Mouse (Mus musculus) forebrain, embryonic 11.5 days (tissue): ENCODE data around the gene Itpr2. TPM values are rescaled to one million over a fixed set of nuclear protein-coding genes. Genes with fewer than 3 reads are reported as not detected.

ENCODE experiments used
- ATAC-seq: fragments of 200-750 bp; cut with Nextera tagmentation; replicated peaks from 2 replicates; pipeline ENCODE4 v1.8.0; 2017; ENCODE audit warnings: moderate TSS enrichment; ENCODE audit not compliant: low FRiP score
- DNase-seq: peaks from one replicate; pipeline ENCODE4 v3.0.0-alpha.2; 2017; ENCODE audit warnings: low spot score
- H3K27ac ChIP-seq: fragments of 300-500 bp; sonication (generic); 2 replicates; pipeline ENCODE4 v1.5.1; 2014; ENCODE audit warnings: low read depth, low read length
- H3K27me3 ChIP-seq: fragments of 300-500 bp; sonication (generic); 2 replicates; pipeline ENCODE4 v1.6.1; 2014; ENCODE audit warnings: mild to moderate bottlenecking, low read length, mixed read lengths; ENCODE audit not compliant: control insufficient read depth, insufficient read depth
- H3K36me3 ChIP-seq: fragments of 300-500 bp; sonication (generic); 2 replicates; pipeline ENCODE4 v1.6.1; 2014; ENCODE audit warnings: mild to moderate bottlenecking, low read length, moderate library complexity, mixed read lengths; ENCODE audit not compliant: control insufficient read depth, insufficient read depth
- H3K4me1 ChIP-seq: fragments of 300-500 bp; sonication (generic); replicated peaks from 2 replicates; pipeline ENCODE4 v1.6.1; 2014; ENCODE audit warnings: low read length, mixed read lengths; ENCODE audit not compliant: control insufficient read depth, insufficient read depth
- H3K4me2 ChIP-seq: fragments of 300-500 bp; sonication (generic); 2 replicates; pipeline ENCODE4 v1.6.1; 2014; ENCODE audit warnings: low read depth, mild to moderate bottlenecking, low read length, moderate library complexity, mixed read lengths; ENCODE audit not compliant: severe bottlenecking
- H3K4me3 ChIP-seq: fragments of 300-500 bp; sonication (generic); 2 replicates; pipeline ENCODE4 v1.5.1; 2014; ENCODE audit warnings: low read depth, low read length
- H3K9ac ChIP-seq: fragments of 300-500 bp; sonication (generic); 2 replicates; pipeline ENCODE4 v1.6.1; 2014; ENCODE audit warnings: low read length
- H3K9me3 ChIP-seq: fragments of 300-500 bp; sonication (generic); 2 replicates; pipeline ENCODE4 v1.6.1; 2016; ENCODE audit warnings: low read length, mixed read lengths; ENCODE audit not compliant: control insufficient read depth
- WGBS: fragments of 180-500 bp; shearing (Covaris S2); extraction: QIAGEN DNeasy Blood & Tissue Kit; methylation state at CpG from one replicate; pipeline ENCODE4 v1.1.7; 2014; 5-methylcytosine and 5-hydroxymethylcytosine counted together
- polyA plus RNA-seq: library from polyadenylated mRNA; unstranded; fragments of >200 nt; fragmentation: Nextera tagmentation; extraction: Ambion mirVana; gene quantifications from 2 replicates; pipeline ENCODE4 v1.2.1, GENCODE M21; 2014

The Itpr2 gene
- polyA plus RNA-seq, 1 experiment from 2014 or later = 5.3 TPM

DNA sequence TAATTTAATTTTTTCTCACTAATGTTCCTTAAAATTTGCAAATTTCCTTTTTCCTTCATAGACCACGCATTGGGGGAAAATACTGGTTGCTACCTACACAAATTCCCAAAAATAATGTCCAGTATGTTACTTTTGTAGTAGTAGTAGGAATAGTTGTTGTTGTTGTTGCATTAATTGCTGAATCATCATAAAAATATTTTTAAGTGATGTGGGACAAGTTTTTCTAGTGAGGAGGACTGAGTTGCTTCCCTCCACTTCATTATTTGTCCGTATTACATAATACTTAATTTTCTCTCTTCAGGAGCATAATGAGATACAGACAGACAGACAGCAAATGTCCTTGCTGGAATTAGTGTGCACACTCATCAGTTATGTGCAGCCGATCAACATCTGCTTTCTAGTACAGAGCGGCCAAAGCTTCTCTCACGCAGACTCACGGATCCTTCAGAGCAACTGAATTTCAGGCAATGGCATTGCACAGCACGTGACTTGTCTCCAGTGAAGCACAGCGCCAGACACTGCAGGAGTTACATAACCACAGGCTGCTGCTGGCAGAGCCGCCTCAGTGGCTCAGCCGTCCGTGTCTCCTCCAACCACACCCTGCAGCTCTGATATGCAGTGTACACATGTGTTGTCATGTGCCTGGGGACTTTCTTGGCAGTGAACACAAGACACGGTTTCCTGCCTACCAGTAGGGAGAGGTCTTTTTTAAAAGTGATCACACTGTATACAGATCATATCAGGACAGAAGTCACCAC, 231.1 kb downstream of the Itpr2 start:
- Histone ChIP-seq H3K36me3 (no peaks in the 10 kb centered on the region), H3K4me2 (no peak overlapping the region), H3K9ac (no peak overlapping the region), H3K9me3 (no peaks in the 10 kb centered on the region), H3K4me3 (no peak overlapping the region), H3K27me3 (no peaks in the 10 kb centered on the region), H3K4me1 (no peaks in the 10 kb centered on the region), H3K27ac (no peak overlapping the region)
- 81% methylated on average over 12 of the region's 12 CpGs for WGBS
- ATAC-seq (no peak), DNase-seq (no peak)

DNA sequence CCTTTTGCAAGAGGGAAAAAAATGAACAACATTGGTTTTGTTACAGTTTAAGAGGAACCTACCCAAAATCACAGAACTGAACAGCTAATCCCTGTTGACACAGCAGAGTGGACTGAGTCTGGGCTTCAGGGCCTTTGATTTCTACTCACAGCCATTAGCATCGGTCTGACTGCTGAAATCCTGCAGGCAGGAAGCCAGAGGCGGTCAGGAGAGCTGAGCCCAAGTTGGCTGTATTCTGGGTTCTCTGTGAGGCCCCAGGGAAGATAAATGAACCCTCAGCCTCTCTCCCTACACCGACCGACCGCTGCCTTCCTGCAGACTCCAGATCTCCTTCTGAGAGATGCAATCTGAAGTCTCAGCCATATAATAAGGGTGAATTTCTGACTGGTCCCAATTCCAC, 231.9 kb downstream of the Itpr2 start:
- Histone ChIP-seq H3K36me3 (no peaks in the 10 kb centered on the region), H3K4me3 (no peak overlapping the region), H3K4me1 (no peaks in the 10 kb centered on the region), H3K27me3 (no peaks in the 10 kb centered on the region), H3K9me3 (no peaks in the 10 kb centered on the region), H3K9ac (no peak overlapping the region), H3K4me2 (no peak overlapping the region), H3K27ac (no peak overlapping the region)
- DNase-seq (no peak), ATAC-seq (no peak)
- 52% methylated on average over 5 of the region's 5 CpGs for WGBS

DNA sequence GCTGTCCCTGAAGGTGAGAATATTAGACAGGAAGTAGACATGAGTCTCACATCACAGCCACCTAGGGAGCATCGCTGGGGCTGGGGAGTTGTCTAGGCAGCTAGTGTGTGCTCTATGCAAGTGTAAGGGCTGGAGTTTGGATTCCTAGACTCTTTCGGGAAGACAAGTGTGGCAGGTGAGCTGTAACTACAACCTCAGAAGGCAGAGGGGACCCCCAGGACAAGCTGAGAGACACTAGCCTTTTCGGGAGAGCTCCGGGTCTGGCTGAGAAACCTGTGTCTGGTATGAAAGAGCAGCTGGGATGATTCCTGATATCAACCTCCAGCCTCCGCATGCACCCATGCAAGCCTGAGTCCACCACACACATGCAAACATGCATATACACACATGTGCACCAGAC, 232.7 kb downstream of the Itpr2 start:
- Histone ChIP-seq H3K4me3 (no peak overlapping the region), H3K27ac (no peak overlapping the region), H3K9me3 (no peaks in the 10 kb centered on the region), H3K4me2 (no peak overlapping the region), H3K27me3 (no peaks in the 10 kb centered on the region), H3K36me3 (no peaks in the 10 kb centered on the region), H3K4me1 (no peaks in the 10 kb centered on the region), H3K9ac (no peak overlapping the region)
- WGBS = 93% methylated on average over 5 of the region's 5 CpGs
- DNase-seq (no peak), ATAC-seq (no peak)

DNA sequence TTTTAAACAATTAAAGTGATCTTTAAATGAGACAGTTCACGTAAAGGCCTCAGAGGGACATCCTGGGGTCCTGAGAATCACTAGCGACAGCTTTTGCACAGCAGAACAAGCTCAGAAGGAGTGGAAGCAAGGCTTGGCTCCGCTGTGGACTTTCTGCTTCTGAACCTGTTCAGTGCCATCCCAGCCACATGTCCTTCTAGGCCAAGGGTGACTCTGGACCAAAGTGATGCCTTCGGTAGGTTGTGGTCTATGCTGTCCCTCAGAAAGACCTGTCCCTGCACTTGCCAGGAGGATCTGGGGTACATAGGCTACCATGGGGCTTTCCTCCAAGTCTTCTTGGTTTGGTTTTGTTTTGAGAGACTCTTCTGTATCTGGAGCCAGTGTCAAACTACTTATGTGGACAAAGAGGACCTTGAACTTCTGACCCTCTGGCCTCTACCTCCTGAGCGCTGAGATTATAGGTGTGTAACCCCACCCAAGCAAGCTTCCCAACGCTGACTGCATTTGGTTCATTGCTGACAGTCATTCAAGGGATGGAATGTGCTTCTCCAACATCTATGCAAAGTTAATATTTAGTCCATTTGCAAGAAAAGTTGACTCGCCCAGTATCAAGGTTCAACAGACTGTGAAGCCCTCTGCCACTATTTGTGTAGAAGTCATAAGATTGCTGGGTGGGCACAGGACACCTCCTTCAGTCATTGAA, 241.2 kb downstream of the Itpr2 start:
- H3K4me1 ChIP-seq = no peaks in the 10 kb centered on the region
- ATAC-seq (no peak), DNase-seq (no peak)
- H3K27me3 ChIP-seq = no peaks in the 10 kb centered on the region
- no peak overlapping the region for H3K4me3 ChIP-seq
- H3K4me2 ChIP-seq = no peak overlapping the region
- H3K9ac ChIP-seq = no peak overlapping the region
- no peaks in the 10 kb centered on the region; the same call in 1 of the 2 replicates for H3K9me3 ChIP-seq
- H3K36me3 ChIP-seq = no peaks in the 10 kb centered on the region
- 92% methylated on average over 7 of the region's 7 CpGs for WGBS
- no peak overlapping the region for H3K27ac ChIP-seq

DNA sequence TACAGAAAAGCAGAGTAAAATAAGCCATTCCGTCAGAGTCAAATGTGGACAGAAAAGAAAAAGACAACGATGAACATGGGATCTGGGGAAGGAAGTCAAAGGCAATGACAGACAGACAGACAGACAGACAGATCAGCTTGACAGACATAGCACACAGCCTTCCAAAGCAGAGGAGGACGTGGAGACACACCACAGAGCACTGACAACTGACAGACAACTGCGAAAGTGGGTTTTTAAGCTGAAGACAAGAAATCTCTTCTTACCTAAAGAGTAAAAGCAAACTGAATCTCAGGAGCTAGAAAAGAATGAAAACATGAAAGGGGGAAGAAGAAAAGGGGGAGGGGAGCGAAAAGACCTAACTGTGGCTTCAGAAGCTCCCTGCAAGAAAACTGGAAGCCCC, 243.3 kb downstream of the Itpr2 start:
- no peaks in the 10 kb centered on the region for H3K36me3 ChIP-seq
- DNase-seq (no peak), ATAC-seq (no peak)
- 89% methylated on average over 5 of the region's 5 CpGs for WGBS
- H3K9ac ChIP-seq = no peak overlapping the region
- no peaks in the 10 kb centered on the region for H3K4me1 ChIP-seq
- no peak overlapping the region for H3K4me3 ChIP-seq
- H3K4me2 ChIP-seq = no peak overlapping the region
- H3K27ac ChIP-seq = no peak overlapping the region
- no peaks in the 10 kb centered on the region for H3K27me3 ChIP-seq
- H3K9me3 ChIP-seq = no peaks in the 10 kb centered on the region; the same call in 1 of the 2 replicates

DNA sequence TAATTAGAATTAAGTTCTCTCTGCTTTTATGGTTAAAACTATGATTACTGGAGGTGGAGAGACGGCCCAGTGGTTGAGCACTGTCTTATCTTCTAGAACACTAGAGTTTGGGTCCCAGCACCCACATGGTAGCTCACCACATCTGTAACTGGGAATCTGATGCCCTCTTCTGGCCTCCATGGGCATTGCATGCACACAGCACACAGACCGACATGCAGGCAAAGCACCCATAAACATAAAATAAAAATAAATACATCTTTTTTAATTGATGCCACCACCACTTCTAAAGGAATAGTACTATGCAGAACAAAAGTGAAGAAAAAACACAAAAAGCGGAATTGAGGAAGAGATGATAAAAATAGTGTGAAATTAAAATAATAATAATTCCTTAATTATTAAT, 243.8 kb downstream of the Itpr2 start:
- no peak overlapping the region for H3K4me2 ChIP-seq
- H3K9me3 ChIP-seq = no peaks in the 10 kb centered on the region; the same call in 1 of the 2 replicates
- WGBS = 94% methylated on average over 3 of the region's 3 CpGs
- DNase-seq = no peak
- H3K27ac ChIP-seq = no peak overlapping the region
- no peak for ATAC-seq
- H3K36me3 ChIP-seq = no peaks in the 10 kb centered on the region
- H3K27me3 ChIP-seq = no peaks in the 10 kb centered on the region
- H3K4me1 ChIP-seq = no peaks in the 10 kb centered on the region
- no peak overlapping the region for H3K4me3 ChIP-seq
- no peak overlapping the region for H3K9ac ChIP-seq

DNA sequence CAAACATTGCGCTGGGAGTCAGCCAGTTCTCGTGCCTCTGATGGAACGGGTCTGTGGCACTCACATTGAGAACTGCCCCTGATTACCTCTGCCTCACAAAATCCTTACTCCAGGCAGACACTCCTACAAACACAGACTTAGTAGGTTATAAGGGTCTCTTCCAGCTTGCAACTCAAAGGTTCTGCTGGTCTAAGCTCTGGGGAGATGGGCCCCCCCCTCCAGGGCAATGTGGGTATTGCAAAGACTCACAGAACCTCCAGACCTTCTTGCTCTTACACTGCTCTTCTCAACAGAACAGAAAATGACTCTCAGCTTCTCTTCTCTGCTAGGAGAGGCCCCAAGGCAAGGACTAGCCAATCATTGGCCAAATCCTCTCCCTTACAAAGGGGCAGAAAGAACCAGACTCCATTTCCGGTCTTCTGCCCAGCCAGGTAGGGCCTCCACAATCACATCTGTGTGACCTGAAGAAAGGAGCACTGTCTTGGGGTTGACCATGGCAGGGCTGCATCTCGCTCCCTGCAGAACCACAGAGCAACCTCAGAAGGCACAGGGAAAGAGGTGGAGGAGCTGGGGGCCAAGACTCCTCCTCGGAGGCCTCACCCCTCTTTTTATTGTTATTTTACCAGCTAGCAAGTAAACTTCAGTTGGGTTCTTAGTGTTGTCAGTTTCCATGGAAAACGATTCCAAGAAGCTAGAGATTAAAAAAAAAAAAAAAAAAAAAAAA, 244.9 kb downstream of the Itpr2 start:
- H3K4me3 ChIP-seq = no peak overlapping the region
- no peak for ATAC-seq
- no peak overlapping the region for H3K27ac ChIP-seq
- no peaks in the 10 kb centered on the region; the same call in 1 of the 2 replicates for H3K9me3 ChIP-seq
- no peak for DNase-seq
- H3K4me2 ChIP-seq = no peak overlapping the region
- no peaks in the 10 kb centered on the region for H3K4me1 ChIP-seq
- no peak overlapping the region for H3K9ac ChIP-seq
- no peaks in the 10 kb centered on the region for H3K36me3 ChIP-seq
- 92% methylated on average over 7 of the region's 7 CpGs for WGBS
- H3K27me3 ChIP-seq = no peaks in the 10 kb centered on the region

DNA sequence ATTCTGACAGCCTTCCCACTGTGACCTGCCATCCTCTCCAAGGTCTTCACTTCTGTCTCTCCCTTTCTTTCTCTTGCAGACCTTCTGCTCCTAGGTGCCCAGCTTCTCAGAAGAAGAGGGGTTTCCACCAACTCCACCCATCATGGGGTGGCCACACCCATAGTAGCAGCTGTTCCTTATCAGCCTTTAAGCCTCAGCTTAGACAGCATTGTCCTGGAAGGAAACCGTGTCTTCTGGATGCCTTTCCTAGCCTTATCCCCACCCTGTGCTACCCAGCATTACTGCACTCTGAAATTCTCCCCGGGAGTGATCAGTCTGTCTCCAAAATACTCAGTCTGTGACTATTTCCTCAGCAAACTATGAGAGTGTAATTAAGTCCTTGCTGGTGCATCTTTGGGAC, 245.6 kb downstream of the Itpr2 start:
- Histone ChIP-seq H3K4me1 (no peaks in the 10 kb centered on the region), H3K4me2 (no peak overlapping the region), H3K36me3 (no peaks in the 10 kb centered on the region), H3K4me3 (no peak overlapping the region), H3K27me3 (no peaks in the 10 kb centered on the region), H3K9me3 (no peaks in the 10 kb centered on the region; the same call in 1 of the 2 replicates), H3K27ac (no peak overlapping the region), H3K9ac (no peak overlapping the region)
- 74% methylated on average over 2 of the region's 2 CpGs for WGBS
- ATAC-seq (no peak), DNase-seq (no peak)
